Mouse (Mus musculus): Measurements from ENCODE around the gene Usp46. TPM values are rescaled to one million over a fixed set of nuclear protein-coding genes. Genes with fewer than 3 reads are reported as not detected.
"Not testable (repeated sequence)": the region's sequence is repeated elsewhere in the genome, so short reads cannot be mapped to it uniquely, and the experiment has no call there.

Gene Usp46
- polyA plus RNA-seq, 2 experiments from 2014 or later: 8.6 to 9.7 TPM

- no peak for ATAC-seq
Observed at GRCm38 (mm10) chr5:74020506-74020905, 47.7 kb downstream of the Usp46 start.

DNA sequence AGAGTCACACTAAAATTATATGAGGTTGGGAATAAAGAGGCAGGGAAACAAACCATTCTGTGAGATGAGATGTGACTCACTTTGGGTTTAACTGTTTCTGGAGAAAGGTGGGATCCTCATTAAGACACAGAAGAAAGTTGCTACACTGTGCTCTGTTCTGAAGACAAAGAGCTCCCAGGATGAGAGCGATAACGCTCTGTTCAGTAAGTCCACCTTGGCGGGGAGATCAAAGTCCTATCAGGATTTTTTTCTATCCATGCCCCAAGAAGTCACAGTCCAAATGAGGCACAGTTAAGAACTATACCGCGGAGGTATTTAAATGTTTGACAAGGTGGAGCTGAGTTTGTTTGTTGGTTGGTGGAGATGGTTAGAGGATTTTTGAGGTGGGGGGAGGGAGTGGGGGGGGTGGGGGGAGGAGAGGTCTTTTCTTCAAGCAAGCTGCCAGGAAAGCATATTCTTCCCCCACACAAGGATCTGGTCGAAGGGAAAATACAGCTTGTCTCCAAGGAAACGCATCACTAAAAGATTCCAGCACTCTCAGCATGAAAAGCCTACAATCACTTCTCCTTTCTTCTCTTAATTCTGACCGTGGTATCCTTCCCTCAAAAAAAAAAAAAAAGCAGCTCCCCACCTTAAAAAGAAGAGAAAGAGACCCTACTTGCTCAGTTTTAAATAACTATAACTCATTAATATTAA, 49.2 kb downstream of the Usp46 start:
- ATAC-seq: no peak

DNA sequence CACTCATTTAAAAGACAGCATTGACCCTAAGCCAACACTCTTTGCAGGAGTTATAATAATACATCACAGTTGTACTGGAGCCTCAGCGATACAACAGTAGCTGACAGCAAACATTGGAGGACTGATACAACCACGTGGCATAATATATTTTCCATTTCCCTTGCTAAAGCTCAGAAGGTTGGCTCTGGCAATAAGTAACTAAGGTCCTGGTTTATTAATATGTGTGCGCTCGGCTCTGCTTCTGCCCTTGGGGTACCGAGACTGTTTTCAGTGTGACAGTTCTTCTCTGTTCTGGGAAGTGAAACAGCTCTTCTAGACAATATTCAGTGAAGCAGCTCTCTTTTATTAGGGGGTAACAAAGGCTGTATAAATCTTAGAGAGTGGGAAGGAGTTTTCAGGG, 50.7 kb downstream of the Usp46 start:
- ATAC-seq: no peak

- no peak for ATAC-seq
Observed at GRCm38 (mm10) chr5:74011629-74012028, 56.6 kb downstream of the Usp46 start.

DNA sequence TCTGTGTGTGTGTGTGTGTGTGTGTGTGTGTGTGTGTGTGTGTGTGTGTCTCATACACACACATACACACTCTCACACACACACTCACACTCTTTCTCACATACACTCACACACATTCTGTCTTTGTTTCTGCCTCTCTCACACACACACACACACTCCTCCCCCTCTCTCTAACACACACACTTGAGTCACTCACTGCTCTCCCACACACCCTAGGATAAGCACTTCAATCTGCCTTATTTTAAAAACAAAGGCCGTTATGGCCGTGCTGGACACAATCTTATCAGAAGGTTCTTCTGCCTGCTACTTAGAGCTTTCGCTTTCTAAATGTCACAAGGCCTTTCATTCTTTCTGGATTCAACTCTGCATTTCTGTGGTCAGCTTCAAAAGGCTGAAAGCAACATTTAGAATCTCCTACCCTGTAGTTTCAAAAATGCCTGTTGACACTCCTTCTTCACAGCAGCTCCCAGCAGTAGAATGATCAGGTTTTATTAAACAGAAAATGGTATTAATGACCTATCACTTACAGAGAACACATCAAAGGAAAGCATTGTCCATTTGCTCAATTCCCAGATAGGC, 60.6 kb downstream of the Usp46 start:
- no peak for ATAC-seq

GRCm38 (mm10) chr5:74005936-74006335, 62.3 kb downstream of the Usp46 start:
- ATAC-seq: no peak

GRCm38 (mm10) chr5:74001743-74002142, 66.5 kb downstream of the Usp46 start:
- no peak for ATAC-seq

DNA sequence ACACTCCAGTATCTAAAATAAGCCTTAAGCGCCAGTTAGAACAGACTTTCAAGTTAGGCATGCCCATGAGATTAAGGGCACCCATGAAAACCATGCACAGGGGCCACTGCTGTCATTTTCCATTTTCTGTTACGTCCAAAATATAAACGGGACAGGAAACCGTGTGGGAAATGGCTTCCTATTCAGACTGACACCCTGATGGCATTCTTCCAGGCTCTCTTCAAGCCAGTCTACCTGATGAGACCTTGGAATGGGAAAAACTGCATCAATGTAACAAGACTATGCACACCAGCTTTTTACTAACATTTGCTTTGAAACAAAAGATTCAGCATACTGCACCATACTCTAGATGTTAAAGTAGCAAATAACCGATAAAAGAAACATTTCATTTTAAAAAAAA, 69.3 kb downstream of the Usp46 start:
- ATAC-seq: no peak

DNA sequence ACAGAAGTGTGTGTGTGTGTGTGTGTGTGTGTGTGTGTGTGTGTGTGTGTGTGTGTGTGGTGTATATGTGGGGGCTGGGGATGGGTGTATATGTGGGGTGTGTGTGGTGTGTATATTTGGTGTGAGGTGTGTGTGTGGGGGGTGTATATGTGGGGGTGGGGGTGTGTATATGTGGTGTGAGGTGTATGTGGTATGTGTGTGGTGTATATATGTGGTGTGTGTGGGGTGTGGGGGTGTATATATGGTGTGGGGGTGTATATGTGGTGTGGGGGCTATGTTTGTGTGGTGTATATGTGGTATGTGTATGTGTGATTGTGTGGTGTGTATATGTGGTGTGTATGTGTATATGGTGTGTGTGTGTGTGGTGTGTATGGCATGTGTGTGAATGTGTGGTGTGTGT, 73.4 kb downstream of the Usp46 start:
- ATAC-seq: no peak

GRCm38 (mm10) chr5:73993538-73993937, 74.7 kb downstream of the Usp46 start:
- ATAC-seq: peak; percentile 51

- ATAC-seq: no peak
Observed at GRCm38 (mm10) chr5:73992321-73992720, 75.9 kb downstream of the Usp46 start.

GRCm38 (mm10) chr5:73989532-73989931, 78.7 kb downstream of the Usp46 start:
- no peak for ATAC-seq

DNA sequence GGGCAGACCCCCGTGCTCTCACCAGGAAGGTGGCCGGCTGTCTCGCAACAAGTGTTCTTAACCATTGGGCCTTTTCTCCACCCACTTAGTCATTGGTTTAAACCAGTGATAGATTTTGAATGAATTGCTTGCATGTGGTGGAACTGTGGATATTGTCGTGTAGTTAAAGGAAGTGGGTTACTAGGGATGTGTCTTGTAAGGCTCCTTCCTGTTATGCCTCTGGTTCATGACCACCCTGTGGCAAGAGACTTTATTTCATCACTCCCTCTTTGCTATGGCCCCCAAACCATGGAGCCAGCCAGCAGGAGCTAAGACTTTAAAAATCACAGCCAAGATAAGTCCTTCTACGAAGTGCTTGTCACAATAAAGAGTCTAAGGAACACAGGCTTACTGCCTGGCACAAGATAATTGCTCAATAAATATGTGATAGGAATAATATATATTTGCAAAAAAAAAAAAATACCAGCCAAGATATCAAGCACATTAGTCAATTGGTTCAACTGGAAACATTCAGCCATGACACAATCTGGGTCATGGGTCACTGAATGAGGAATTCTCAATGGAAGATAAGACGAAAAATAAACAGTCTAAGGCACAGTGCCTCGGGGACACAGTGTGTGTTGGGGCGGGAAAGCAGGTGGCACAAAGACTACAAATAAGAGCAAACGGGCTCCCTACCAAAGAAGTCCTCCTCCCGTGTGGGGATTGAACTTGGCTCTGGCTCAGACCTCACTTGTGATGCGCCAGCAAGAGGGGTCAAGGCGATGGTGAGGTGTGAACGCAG, 80.3 kb downstream of the Usp46 start:
- no peak for ATAC-seq

- no peak for ATAC-seq
Observed at GRCm38 (mm10) chr5:73977426-73977825, 90.8 kb downstream of the Usp46 start.

GRCm38 (mm10) chr5:73971701-73972100, 96.5 kb downstream of the Usp46 start:
- no peak for ATAC-seq

DNA sequence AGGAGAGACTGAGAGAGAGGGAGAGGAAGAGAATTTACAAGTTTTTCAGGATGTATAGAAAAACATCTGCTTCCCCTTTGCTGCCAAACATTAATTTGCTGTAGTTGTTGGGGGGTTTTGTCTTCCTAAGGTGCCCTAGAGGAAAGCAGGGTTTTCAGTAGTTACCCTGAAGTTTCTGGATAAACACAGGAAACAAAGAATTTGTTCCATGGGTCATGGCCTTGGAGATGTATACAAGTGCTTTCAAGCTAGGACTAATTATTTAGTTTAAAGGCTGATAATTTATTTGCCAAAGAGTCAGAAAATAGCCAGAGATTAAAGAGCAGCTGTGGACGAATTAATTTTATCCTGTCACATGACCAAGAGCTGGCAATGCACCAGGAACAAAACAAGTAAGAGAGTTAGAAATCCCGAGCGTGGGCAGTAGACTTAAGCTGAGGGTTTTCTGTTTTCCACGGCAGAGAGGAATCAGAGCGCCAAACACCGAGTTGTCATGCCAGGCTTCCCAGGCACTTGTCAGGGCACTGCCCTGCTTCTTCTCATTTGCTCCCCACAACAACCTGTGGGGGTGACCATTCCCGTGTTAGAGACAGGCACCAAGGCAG, 98.1 kb downstream of the Usp46 start:
- ATAC-seq: no peak

- no peak for ATAC-seq
Observed at GRCm38 (mm10) chr5:73969338-73969737, 98.9 kb downstream of the Usp46 start.

DNA sequence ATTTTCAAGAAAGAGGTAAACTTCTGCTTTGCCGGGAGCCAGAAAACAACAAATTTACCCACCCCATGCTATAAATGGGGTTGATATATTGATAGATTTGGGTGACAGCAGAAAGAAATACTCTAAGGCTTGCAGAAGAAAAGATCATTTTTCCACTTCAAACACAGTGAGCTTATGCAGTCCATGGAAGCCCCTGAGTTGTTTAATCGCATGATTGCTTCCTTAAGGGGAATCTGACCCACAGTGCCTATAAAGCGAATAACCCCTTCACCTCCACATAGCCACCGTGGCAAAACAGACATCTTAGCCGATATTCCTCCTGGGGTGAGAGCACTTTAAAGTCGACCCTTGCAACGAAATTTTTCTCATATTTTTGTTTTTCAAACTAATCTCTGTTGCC, 108.5 kb downstream of the Usp46 start:
- no peak for ATAC-seq

GRCm38 (mm10) chr5:73958614-73959013, 109.6 kb downstream of the Usp46 start:
- not testable (repeated sequence) for ATAC-seq

DNA sequence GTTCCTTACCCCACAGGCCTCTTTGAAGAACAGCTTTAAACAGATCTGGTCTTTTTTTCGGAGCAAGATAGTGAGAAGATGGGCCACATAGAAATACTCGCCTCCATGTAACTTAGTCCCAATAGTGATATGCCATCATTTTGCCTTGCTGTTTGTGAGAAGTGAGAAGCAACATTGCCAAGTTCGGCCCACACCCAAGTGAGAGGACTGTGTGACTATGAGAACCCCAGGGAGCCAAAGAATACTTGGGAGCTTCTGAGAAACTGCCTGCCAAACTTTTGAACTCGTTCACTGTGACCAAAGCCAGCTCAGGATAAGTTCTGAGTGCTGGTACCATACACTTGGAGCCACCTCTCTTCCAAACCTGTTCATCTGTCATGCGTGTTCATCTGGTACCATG, 110.1 kb downstream of the Usp46 start:
- no peak for ATAC-seq

DNA sequence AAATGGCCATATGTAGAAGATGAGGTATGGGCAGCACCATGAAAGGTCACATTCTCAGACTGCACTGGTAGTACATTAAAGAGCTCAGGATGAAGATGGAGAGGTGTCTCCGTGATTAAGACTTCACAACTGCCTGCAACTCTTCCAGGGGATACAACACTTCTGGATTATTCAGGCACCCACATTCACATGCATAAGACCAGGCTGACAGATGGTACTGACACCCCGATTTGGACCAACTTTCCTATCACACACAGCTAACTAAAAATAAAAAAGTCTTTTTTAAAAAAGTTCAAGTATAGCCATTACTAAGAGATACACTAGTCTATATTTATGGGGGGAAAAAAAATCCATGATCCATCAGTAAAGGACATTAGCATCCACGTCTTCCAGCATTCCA, 112.5 kb downstream of the Usp46 start:
- no peak for ATAC-seq

DNA sequence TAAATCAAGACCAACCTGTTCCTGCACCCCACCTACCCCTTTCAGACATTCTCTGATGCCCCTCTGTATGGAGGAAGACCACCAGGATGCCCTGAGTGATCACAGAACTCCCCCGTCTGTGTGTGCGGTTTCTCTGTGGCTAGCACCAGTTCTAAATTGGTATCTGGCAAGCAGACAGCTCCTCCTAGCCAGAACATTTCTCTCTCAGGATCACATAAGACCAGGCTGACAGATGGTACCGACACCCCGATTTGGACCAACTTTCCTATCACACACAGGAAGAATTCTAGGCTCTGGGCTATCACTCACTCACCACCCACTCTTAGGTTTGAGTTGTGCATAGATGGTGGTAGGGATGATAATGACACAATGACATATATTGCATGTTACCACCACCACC, 113.2 kb downstream of the Usp46 start:
- no peak for ATAC-seq

- no peak for ATAC-seq
Observed at GRCm38 (mm10) chr5:73953066-73953614, 115.1 kb downstream of the Usp46 start.
